Mouse (Mus musculus): ENCODE measurements around the gene Cmc2. TPM values are rescaled to one million over a fixed set of nuclear protein-coding genes. Genes with fewer than 3 reads are reported as not detected.

Cmc2 gene
- total RNA-seq, 2 experiments from 2014 or later = 70.9 to 92.4 TPM

DNA sequence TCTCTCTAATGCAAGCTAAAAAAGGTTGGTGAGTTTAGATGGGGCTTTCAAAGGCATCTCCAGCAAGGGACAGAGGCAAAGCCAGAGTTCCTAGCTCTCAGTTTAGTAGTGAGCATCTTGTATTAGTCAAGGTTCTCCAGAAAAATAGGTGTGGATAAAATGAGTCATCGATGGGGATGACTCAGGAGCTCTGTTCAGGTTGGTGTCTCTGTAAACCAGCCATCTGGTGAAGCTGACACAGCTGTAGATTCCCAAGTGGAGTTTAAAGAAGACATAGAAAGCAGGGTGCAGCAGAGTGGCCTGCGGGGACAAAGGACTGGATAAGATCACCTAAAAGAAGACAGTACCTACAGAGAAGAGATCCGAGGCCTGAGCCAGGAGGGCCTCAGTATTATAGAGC lies 73.2 kb downstream of the Cmc2 start:
- no peak for DNase-seq

DNA sequence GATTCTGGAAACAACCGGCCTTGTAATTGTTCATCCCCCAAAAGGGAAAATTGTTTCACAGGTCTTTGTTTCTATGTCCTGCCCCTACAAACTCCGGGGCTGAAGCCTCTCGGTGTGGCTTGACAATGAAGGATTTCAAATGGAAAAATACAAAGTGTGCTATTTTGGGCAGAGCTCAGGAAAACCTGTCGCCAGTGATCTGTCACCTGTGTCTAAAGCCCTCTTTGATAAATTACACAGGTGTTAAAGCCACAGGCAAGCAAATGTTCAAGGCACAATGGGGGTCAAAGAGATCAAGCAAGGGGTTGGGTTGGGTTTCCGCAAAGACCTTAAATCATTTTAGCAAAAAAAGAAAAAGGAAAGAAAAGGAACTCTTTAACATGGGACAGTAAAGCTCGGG lies 78.6 kb downstream of the Cmc2 start:
- DNase-seq = no peak

Other genes with a start within 250 kb of the Cmc2 start
- 1 to 10 TPM; 3.9 to 4.9 TPM for gene Cdyl2, start 188.5 kb downstream of the Cmc2 start, total RNA-seq (2021)
- gene Cenpn, start 275 bp upstream of the Cmc2 start, total RNA-seq (2021) = under 1 TPM; 0.25 to 0.69 TPM
- 10 to 100 TPM; 15.5 to 16.2 TPM for gene Atmin, start 21.9 kb upstream of the Cmc2 start, total RNA-seq (2021)
- under 1 TPM; 0.42 to 0.49 TPM for gene 1700030J22Rik, start 57.5 kb upstream of the Cmc2 start, total RNA-seq (2021)
- gene Gcsh, start 72.1 kb upstream of the Cmc2 start, total RNA-seq (2021) = 10 to 100 TPM; 62.1 to 63.3 TPM
- not detected for gene Pkd1l2, start 161.0 kb upstream of the Cmc2 start, total RNA-seq (2021)
- gene Bco1, start 174.4 kb upstream of the Cmc2 start, total RNA-seq (2021) = under 1 TPM in 1 of 2 experiments, not detected in 1; 0.15 TPM
- 1 to 10 TPM; 4.0 to 5.3 TPM for gene Gan, start 236.7 kb upstream of the Cmc2 start, total RNA-seq (2021)